Mouse (Mus musculus) splenic B cell, adult 2 months (primary cell): ENCODE data around the gene Acsbg2.
A peak's percentile ranks its signal among the peaks of the same experiment; 100 is the strongest.

Source experiments
- DNase-seq: peaks from one replicate; pipeline ENCODE4 v3.0.0-alpha.2; 2011; ENCODE audit warnings: low read depth, low spot score
- H3K27me3 ChIP-seq: 2 replicates; pipeline ENCODE4 v1.6.1; 2012; ENCODE audit warnings: mild to moderate bottlenecking, low read length, moderate library complexity, mixed read lengths; ENCODE audit not compliant: control insufficient read depth, poor library complexity, insufficient read depth, severe bottlenecking
- H3K36me3 ChIP-seq: 2 replicates; pipeline ENCODE4 v1.6.1; 2012; ENCODE audit warnings: mild to moderate bottlenecking, low read length, moderate library complexity, mixed read lengths; ENCODE audit not compliant: control insufficient read depth, poor library complexity, insufficient read depth, severe bottlenecking

The Acsbg2 gene

DNA sequence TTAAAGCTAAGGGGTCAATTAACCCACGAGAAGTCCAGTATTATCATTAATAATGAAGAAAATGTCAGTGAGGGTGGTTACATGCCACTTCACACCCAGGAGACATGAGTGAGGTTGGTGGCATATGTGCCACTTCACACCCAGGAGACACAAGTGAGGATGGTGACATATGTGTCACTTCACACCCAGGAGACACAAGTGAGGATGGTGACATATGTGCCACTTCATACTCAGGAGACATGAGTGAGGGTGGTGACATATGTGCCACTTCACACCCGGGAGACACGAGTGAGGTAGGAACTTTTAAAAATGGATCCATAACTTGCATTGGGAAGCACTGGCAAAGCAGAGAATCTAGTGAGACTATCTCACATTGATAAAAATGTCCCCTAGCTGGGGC lies 23.1 kb downstream of the Acsbg2 start:
- H3K36me3 ChIP-seq: no peaks in the 10 kb centered on the region
- DNase-seq: no peak
- no peaks in the 10 kb centered on the region for H3K27me3 ChIP-seq

DNA sequence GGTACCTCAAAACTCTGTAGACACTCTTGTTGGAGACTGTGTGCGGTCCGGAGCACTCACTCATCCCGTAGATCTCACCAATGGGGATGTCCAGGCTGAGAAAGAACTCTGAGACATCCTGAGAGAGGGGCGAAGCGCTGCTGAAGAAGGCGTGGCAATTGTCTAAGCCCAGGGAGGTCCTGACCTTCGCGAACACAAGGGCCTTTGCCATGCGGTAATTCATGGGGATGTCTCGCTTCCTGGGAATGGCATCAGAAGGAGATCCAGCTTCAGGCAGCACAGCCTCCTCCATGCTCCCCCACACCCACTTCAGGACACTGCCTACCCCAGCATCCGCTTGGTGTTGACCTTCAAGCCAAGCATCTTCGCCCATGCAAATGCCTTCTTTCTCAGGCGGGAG lies 24.5 kb downstream of the Acsbg2 start:
- H3K27me3 ChIP-seq: no peaks in the 10 kb centered on the region
- no peak for DNase-seq
- no peaks in the 10 kb centered on the region for H3K36me3 ChIP-seq

- Histone ChIP-seq H3K36me3 (no peaks in the 10 kb centered on the region), H3K27me3 (no peaks in the 10 kb centered on the region)
- no peak for DNase-seq
Observed at GRCm38 (mm10) chr17:56848785-56849184, 25.5 kb downstream of the Acsbg2 start.

DNA sequence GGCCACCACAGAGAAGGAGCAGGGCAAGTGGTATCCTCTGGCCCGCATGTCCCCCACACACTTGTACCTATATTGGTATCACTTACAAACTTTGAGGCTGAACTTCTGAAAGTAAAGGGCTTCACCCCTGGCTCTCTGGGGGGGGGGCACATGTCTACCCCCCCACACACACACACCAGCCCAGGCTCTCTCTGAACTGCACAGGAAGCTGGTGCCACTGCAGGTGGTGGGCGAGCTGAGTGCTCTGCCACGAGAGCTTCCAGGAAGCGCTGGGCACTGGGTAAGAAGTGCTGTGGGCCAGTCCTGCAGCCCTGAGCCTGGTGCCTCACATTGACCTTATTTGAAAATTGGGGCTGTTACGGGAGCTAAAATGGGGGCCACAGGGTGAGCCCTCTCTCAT lies 30.6 kb downstream of the Acsbg2 start:
- H3K27me3 ChIP-seq: no peaks in the 10 kb centered on the region
- no peak for DNase-seq
- H3K36me3 ChIP-seq: no peaks in the 10 kb centered on the region

DNA sequence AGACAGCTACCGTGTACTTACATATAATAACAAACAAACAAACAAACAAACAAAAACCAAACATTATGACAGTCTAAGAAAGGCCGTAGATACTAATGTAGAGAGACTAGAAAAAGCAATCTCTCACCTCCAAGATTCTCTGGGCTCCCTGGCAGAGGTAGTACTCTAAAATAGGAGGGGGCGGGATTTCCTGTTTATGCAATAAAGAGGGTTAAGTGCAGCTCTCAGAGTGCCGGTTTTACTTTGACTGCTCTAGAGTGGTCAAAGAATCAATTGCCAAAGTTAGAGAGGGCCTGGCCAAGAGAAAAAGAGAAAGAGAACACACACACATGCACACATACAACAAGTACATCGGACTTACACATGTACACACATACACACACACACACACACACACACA lies 32.1 kb downstream of the Acsbg2 start:
- no peak for DNase-seq
- no peaks in the 10 kb centered on the region for H3K27me3 ChIP-seq
- H3K36me3 ChIP-seq: no peaks in the 10 kb centered on the region

- DNase-seq: no peak
- no peaks in the 10 kb centered on the region for H3K27me3 ChIP-seq
Observed at GRCm38 (mm10) chr17:56840524-56840923, 33.7 kb downstream of the Acsbg2 start.

GRCm38 (mm10) chr17:56836336-56836735 lies 37.9 kb downstream of the Acsbg2 start:
- no peaks in the 10 kb centered on the region for H3K36me3 ChIP-seq
- peak; percentile 42 for DNase-seq
- H3K27me3 ChIP-seq: no peaks in the 10 kb centered on the region

More at GRCm38 (mm10) chr17:56840524-56840923, 33.7 kb downstream of the Acsbg2 start:
- H3K36me3 ChIP-seq: no peaks in the 10 kb centered on the region

DNA sequence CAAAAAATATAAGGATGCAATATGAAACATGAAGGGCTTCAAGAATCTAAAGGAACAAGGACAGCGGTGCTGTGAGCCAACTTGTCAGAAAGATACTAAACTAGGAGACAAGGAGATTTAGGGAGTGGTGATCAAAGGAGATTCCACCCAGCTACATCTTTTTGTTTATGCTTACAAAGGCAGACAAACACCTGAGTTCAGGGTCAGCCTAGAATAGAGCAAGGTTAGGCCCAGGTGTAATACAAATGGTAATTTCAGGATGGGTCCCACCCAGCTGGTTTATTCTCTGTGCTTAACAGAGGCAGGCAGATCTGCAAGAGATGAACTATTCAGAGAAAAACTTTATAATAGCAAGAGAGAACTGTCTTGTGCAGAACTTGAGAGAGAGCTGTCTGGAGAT lies 40.9 kb downstream of the Acsbg2 start:
- no peaks in the 10 kb centered on the region for H3K36me3 ChIP-seq
- DNase-seq: no peak
- peaks cover 2% of the 10 kb centered on the region; the same call in 1 of the 2 replicates for H3K27me3 ChIP-seq

DNA sequence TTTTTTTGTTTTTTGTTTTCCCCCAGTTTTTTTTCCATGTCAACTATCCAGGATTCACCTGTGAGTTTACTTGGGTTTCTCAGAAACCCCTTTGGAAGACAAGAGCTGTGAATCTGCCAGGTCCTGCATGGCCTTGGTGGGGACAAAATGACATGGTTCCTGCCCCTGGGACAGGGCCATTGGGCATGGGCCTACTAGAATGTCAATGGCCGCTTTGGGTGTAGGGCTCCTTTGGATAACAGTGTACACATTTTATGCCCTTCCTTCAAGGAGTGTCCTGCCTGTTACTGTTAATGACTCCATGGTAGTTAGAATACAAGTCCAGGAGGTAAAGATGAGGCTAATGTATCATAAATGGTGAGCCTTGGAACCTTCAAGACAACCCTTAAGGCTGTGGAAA lies 41.3 kb downstream of the Acsbg2 start:
- H3K36me3 ChIP-seq: no peaks in the 10 kb centered on the region
- no peak for DNase-seq
- peaks cover 2% of the 10 kb centered on the region; the same call in 1 of the 2 replicates for H3K27me3 ChIP-seq

GRCm38 (mm10) chr17:56831111-56831816 lies 43.0 kb downstream of the Acsbg2 start:
- Histone ChIP-seq H3K27me3 (peaks cover 2% of the 10 kb centered on the region; the same call in 1 of the 2 replicates), H3K36me3 (no peaks in the 10 kb centered on the region)
- DNase-seq: peak; percentile 99

DNA sequence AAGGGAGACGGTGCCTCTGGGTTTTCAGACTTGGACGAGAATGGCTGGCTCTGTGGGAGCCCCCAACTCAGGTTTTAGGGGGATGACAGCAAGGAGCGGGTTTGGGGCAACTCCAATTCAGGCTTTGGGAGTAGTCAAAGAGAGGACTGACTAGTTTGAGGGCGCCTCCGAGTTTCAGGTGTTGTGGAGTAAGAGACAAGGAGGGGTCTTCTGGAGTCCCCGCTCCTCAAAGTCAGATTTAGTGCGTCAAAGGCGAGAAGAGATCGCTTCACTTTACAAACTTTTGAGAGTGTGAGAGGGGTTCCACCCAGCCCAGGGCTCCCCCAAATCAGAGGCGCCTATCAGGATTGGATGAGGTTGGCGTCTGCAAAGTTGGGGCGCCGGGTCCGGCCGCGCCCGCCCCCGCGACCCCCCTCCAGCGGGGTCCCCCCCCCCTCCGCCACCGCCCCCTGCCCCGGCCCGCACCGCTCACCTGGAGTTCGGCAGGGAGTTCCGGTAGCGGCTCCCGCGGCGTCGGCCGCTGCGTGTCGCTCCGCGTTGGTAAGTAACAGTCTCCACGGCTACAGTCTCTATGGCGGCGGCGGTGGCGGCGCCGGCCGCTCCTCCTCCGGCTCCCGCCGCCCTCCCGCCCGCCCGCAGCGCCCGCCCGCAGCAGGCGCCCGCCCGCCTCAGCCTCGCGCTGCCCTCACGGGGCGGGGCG lies 43.7 kb downstream of the Acsbg2 start, which contains the start of gene Rfx2:
Rfx2 (minus strand) TSS at position 603 of the 700 bp plus-strand sequence.
- no peaks in the 10 kb centered on the region for H3K36me3 ChIP-seq
- peak; percentile 37 for DNase-seq
- H3K27me3 ChIP-seq: peaks cover 2% of the 10 kb centered on the region; the same call in 1 of the 2 replicates

- peaks cover 2% of the 10 kb centered on the region; the same call in 1 of the 2 replicates for H3K27me3 ChIP-seq
- no peak for DNase-seq
- no peaks in the 10 kb centered on the region for H3K36me3 ChIP-seq
Observed at GRCm38 (mm10) chr17:56829795-56830194, 44.5 kb downstream of the Acsbg2 start.

GRCm38 (mm10) chr17:56829171-56829570 lies 45.1 kb downstream of the Acsbg2 start:
- Histone ChIP-seq H3K36me3 (no peaks in the 10 kb centered on the region), H3K27me3 (peaks cover 2% of the 10 kb centered on the region; the same call in 1 of the 2 replicates)
- no peak for DNase-seq

- Histone ChIP-seq H3K27me3 (peaks cover 2% of the 10 kb centered on the region; the same call in 1 of the 2 replicates), H3K36me3 (no peaks in the 10 kb centered on the region)
- DNase-seq: peak; percentile 22
Observed at GRCm38 (mm10) chr17:56826718-56827117, 47.5 kb downstream of the Acsbg2 start.

DNA sequence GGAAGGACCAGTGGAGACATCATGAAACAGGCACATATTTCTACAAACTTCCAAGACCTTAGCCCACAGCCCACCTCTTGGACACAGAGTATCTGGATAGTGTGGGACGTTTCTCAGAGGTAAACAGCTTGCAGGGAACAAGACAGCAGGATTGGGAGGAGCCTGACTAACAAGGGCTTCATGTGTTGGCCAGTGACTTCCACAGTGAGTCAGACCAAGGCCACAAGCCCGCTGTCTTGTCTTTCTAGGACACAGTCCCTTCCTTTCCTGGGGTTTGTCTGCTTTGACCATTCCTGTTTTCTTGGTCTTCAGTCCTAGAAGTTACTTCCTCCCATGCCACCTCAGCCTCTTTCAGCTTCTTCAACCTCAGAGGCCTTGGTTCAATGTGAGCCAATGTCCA lies 50.9 kb downstream of the Acsbg2 start:
- DNase-seq: no peak
- Histone ChIP-seq H3K27me3 (no peaks in the 10 kb centered on the region), H3K36me3 (no peaks in the 10 kb centered on the region)
